Mouse (Mus musculus) midbrain, embryonic 15.5 days (tissue): ENCODE measurements at regions not wholly inside any gene's neighbourhood (a gene's known extent, or its start where the extent isn't known, plus 50 kb on each side); places are given as distances from the start of the nearest gene placed in this dataset.
A peak's percentile ranks its signal among the peaks of the same experiment; 100 is the strongest.

Source experiments
- ATAC-seq: fragments of 200-750 bp; cut with Nextera tagmentation; replicated peaks from 2 replicates; pipeline ENCODE4 v1.8.0; 2017; ENCODE audit warnings: moderate TSS enrichment
- H3K27ac ChIP-seq: fragments of 300-500 bp; sonication (generic); 2 replicates; pipeline ENCODE4 v1.5.1; 2015; ENCODE audit warnings: mild to moderate bottlenecking, inconsistent platforms
- H3K27me3 ChIP-seq: fragments of 300-500 bp; sonication (generic); replicated peaks from 2 replicates; pipeline ENCODE4 v1.6.1; 2015; ENCODE audit warnings: inconsistent platforms
- H3K36me3 ChIP-seq: fragments of 300-500 bp; sonication (generic); replicated peaks from 2 replicates; pipeline ENCODE4 v1.6.1; 2015; ENCODE audit warnings: inconsistent platforms
- H3K4me1 ChIP-seq: fragments of 300-500 bp; sonication (generic); 2 replicates; pipeline ENCODE4 v1.6.1; 2015; ENCODE audit warnings: inconsistent platforms
- H3K4me2 ChIP-seq: fragments of 300-500 bp; sonication (generic); 2 replicates; pipeline ENCODE4 v1.6.1; 2015; ENCODE audit warnings: inconsistent platforms, mild to moderate bottlenecking, moderate library complexity
- H3K4me3 ChIP-seq: fragments of 300-500 bp; sonication (generic); 2 replicates; pipeline ENCODE4 v1.5.1; 2015; ENCODE audit warnings: mild to moderate bottlenecking, inconsistent platforms
- H3K9ac ChIP-seq: fragments of 300-500 bp; sonication (generic); 2 replicates; pipeline ENCODE4 v1.6.1; 2015; ENCODE audit warnings: mild to moderate bottlenecking, inconsistent platforms
- H3K9me3 ChIP-seq: fragments of 300-500 bp; sonication (generic); 2 replicates; pipeline ENCODE4 v1.6.1; 2016; ENCODE audit warnings: inconsistent platforms
- WGBS: fragments of 180-500 bp; shearing (Covaris S2); methylation state at CpG from one replicate; pipeline ENCODE4 v1.1.7; 2015; ENCODE audit warnings: mixed read lengths; 5-methylcytosine and 5-hydroxymethylcytosine counted together

DNA sequence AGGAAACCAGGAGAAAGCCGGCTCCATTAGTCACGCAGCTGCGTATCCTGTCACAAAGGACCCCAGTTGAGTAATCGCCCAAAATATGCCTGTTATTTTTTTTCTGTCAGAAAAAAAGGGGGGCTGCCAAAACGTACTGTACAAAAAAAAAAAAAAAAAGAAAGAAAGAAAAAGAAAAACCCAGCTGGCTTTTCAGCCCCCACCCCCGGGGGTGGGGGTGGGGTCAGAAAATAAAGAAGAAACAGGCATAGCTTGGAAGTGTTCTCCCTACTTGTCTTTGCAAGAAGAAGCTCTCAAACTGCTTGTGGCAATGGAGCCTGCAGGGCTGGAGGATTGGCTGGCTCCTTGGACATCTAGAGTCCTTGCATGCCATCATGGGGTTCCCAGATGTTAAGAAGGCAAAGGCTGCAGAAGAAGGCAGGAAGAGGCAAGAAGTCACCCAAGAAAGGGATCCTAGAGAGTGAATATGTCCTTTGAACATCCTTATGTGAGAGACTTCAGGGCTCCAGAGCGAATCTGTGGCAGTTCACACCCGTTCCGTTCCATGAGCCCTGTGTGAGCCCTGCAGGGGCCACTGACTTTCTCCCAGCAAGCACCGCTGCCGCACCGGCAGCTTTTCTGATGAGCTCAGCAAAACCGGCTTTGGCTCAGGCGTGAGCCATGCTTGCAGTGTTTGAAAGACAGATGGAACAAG is 98.8 kb downstream of the Zfp36l1 start:
- WGBS, result 9% methylated on average over 14 of the region's 14 CpGs
- H3K9me3 ChIP-seq, result no peaks in the 10 kb centered on the region
- peak overlapping the region; percentile 77 for H3K27ac ChIP-seq
- H3K27me3 ChIP-seq, result no peaks in the 10 kb centered on the region
- peaks cover 11% of the 10 kb centered on the region for H3K4me1 ChIP-seq
- peak overlapping the region; percentile 10 for H3K4me3 ChIP-seq
- peak overlapping the region; percentile 50 for H3K4me2 ChIP-seq
- no peak overlapping the region for H3K9ac ChIP-seq
- ATAC-seq, result peak; percentile 77
- H3K36me3 ChIP-seq, result no peaks in the 10 kb centered on the region

GRCm38 (mm10) chr12:80013577-80013903 is 99.3 kb downstream of the Zfp36l1 start:
- Histone ChIP-seq H3K27ac (peak overlapping the region; percentile 77; the same call in 1 of the 2 replicates), H3K36me3 (no peaks in the 10 kb centered on the region), H3K9me3 (no peaks in the 10 kb centered on the region), H3K4me2 (peak overlapping the region; percentile 50), H3K27me3 (no peaks in the 10 kb centered on the region), H3K9ac (no peak overlapping the region), H3K4me1 (peaks cover 11% of the 10 kb centered on the region), H3K4me3 (peak overlapping the region; percentile 10)
- 46% methylated on average over 6 of the region's 6 CpGs for WGBS
- no peak for ATAC-seq

- Histone ChIP-seq H3K4me1 (peaks cover 11% of the 10 kb centered on the region), H3K4me3 (no peak overlapping the region), H3K9me3 (no peaks in the 10 kb centered on the region), H3K9ac (no peak overlapping the region), H3K4me2 (no peak overlapping the region), H3K36me3 (no peaks in the 10 kb centered on the region), H3K27ac (no peak overlapping the region), H3K27me3 (no peaks in the 10 kb centered on the region)
- no peak for ATAC-seq
- 88% methylated on average over 6 of the region's 6 CpGs for WGBS
Measured at GRCm38 (mm10) chr12:80011916-80012315, 100.9 kb downstream of the Zfp36l1 start.

- Histone ChIP-seq H3K4me2 (no peak overlapping the region), H3K36me3 (no peaks in the 10 kb centered on the region), H3K27ac (no peak overlapping the region), H3K27me3 (no peaks in the 10 kb centered on the region), H3K9me3 (no peaks in the 10 kb centered on the region), H3K4me1 (peaks cover 11% of the 10 kb centered on the region), H3K4me3 (no peak overlapping the region), H3K9ac (no peak overlapping the region)
- 90% methylated on average over 1 of the region's 1 CpGs for WGBS
- ATAC-seq, result no peak
Measured at GRCm38 (mm10) chr12:80010947-80011346, 101.9 kb downstream of the Zfp36l1 start.

DNA sequence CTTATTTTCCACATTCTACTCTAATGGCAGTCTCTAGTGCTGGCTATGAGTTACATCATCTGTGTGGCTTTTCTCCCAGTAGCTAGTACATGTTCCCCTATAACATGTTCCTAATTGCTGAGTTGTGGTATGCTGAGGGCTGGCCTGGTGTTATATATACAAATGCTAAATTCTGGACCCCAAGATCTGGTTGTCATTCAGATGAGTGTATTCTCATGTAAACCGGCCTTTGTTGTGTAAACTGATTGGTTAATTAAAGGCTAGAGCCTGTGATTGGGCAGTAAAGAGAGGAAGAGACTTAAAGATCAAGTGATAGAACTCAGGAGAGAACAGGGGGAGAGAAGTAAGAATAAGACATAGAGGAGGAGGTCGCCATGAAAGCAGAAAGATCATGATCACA is 102.6 kb downstream of the Zfp36l1 start:
- Histone ChIP-seq H3K27me3 (no peaks in the 10 kb centered on the region), H3K36me3 (no peaks in the 10 kb centered on the region), H3K27ac (no peak overlapping the region), H3K9me3 (no peaks in the 10 kb centered on the region), H3K4me2 (no peak overlapping the region), H3K4me3 (no peak overlapping the region), H3K4me1 (peaks cover 11% of the 10 kb centered on the region), H3K9ac (no peak overlapping the region)
- ATAC-seq, result no peak
- 54% methylated on average over 2 of the region's 2 CpGs for WGBS

- no peak for ATAC-seq
- WGBS, result 25% methylated on average over 7 of the region's 7 CpGs
Measured at GRCm38 (mm10) chr12:80007849-80008248, 105.0 kb downstream of the Zfp36l1 start.

GRCm38 (mm10) chr12:80005227-80005919 is 107.4 kb downstream of the Zfp36l1 start:
- Histone ChIP-seq H3K4me2 (no peak overlapping the region), H3K4me3 (no peak overlapping the region), H3K9me3 (no peaks in the 10 kb centered on the region), H3K27ac (no peak overlapping the region), H3K27me3 (no peaks in the 10 kb centered on the region), H3K36me3 (no peaks in the 10 kb centered on the region), H3K9ac (no peak overlapping the region), H3K4me1 (no peaks in the 10 kb centered on the region)
- WGBS, result 88% methylated on average over 13 of the region's 13 CpGs
- ATAC-seq, result no peak

More at GRCm38 (mm10) chr12:80007849-80008248, 105.0 kb downstream of the Zfp36l1 start:
- H3K4me2 ChIP-seq, result no peak overlapping the region
- no peaks in the 10 kb centered on the region for H3K4me1 ChIP-seq
- no peaks in the 10 kb centered on the region for H3K27me3 ChIP-seq
- no peaks in the 10 kb centered on the region for H3K9me3 ChIP-seq
- no peak overlapping the region for H3K9ac ChIP-seq
- H3K27ac ChIP-seq, result no peak overlapping the region
- H3K4me3 ChIP-seq, result no peak overlapping the region
- H3K36me3 ChIP-seq, result no peaks in the 10 kb centered on the region

DNA sequence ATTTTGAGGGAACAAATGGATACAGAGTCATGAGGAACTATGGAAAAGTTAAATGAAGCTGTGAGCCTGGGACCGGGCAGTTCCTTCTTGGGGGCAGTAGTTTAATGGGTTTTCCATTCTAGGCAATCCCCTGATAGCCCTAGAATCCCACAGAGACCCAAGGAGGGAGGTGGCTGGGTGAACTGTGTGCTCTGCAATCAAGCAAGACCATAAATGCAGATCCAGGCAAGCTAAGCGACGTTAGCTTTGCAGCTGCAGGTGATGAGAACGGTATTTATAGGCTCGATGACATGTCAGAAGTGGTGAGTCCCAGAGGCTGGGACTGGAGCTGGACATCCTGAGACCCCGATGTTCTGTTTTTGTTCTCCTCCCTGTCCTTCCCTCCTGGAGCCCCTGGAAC is 108.2 kb downstream of the Zfp36l1 start:
- Histone ChIP-seq H3K36me3 (no peaks in the 10 kb centered on the region), H3K9me3 (no peaks in the 10 kb centered on the region), H3K4me1 (no peaks in the 10 kb centered on the region), H3K4me3 (no peak overlapping the region), H3K9ac (no peak overlapping the region), H3K4me2 (no peak overlapping the region), H3K27me3 (no peaks in the 10 kb centered on the region), H3K27ac (no peak overlapping the region)
- 94% methylated on average over 6 of the region's 6 CpGs for WGBS
- ATAC-seq, result no peak

DNA sequence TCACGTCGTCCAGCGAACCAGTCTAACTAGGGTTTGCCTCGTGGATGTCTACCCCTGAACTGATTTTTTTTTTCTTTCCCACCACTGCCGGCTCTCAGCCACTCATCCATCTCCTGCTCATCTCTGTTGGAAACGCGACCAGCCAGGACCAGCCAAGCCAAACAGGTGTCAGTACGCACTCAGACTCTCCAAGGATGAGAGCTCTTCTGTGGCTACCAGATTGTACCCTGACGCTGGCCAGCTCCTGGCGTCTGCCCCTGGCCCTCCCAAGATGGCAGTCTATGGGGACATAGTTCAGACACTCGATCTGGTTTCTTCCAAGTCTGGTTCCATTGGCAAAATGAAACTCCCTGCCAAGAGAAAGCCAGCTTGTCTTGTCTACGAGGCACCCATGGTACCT is 109.3 kb downstream of the Zfp36l1 start:
- Histone ChIP-seq H3K27ac (no peak overlapping the region), H3K4me3 (no peak overlapping the region), H3K9me3 (no peaks in the 10 kb centered on the region), H3K4me1 (no peaks in the 10 kb centered on the region), H3K9ac (no peak overlapping the region), H3K4me2 (no peak overlapping the region), H3K36me3 (no peaks in the 10 kb centered on the region), H3K27me3 (no peaks in the 10 kb centered on the region)
- whole genome bisulfite sequencing, result 85% methylated on average over 12 of the region's 12 CpGs
- no peak for ATAC-seq

DNA sequence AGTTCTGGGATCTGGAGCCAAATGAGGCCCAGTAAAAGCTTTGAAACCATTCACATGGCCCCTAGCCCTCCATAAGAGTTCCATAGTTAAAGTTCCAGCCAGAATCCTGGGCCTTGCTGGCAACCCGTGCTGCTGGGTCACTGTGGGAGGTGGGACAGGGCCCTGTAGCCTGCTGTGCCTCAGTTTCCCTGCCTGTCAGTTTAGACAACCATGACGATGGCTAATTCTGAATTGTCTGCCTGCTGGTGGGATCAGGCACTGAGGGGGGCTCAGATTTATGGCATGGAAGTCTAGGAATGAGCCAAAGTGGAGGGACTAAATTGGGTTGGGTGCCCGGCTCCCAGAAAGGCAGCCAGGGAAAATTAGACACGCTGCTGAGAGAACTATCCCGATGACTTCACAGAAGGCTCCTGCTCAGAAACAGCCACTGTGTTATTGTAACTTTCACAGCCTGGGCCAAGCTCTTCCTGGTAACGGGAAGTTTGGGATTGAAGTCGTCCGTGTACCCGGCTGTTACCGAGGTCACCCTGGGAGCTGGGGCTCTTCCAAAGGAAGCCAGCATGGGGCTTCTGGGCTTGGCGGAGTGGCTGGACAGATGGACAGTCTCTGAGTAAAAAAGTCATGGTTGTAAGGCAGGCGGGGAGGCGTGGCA is 110.2 kb downstream of the Zfp36l1 start:
- Histone ChIP-seq H3K4me1 (no peaks in the 10 kb centered on the region), H3K36me3 (no peaks in the 10 kb centered on the region), H3K9ac (no peak overlapping the region), H3K27me3 (no peaks in the 10 kb centered on the region), H3K4me3 (no peak overlapping the region), H3K27ac (0 out of 2 replicates have a peak overlapping the region, but pooled peaks have one; percentile 27), H3K9me3 (no peaks in the 10 kb centered on the region), H3K4me2 (no peak overlapping the region)
- WGBS, result 67% methylated on average over 13 of the region's 13 CpGs
- 0 out of 2 replicates have a peak, but pooled peaks have one; percentile 11 for ATAC-seq

- no peak overlapping the region for H3K27ac ChIP-seq
- 65% methylated on average over 2 of the region's 2 CpGs for WGBS
- no peaks in the 10 kb centered on the region for H3K36me3 ChIP-seq
- ATAC-seq, result no peak
- no peaks in the 10 kb centered on the region for H3K4me1 ChIP-seq
- no peak overlapping the region for H3K4me2 ChIP-seq
- no peaks in the 10 kb centered on the region for H3K27me3 ChIP-seq
- no peak overlapping the region for H3K9ac ChIP-seq
- H3K4me3 ChIP-seq, result no peak overlapping the region
- no peaks in the 10 kb centered on the region for H3K9me3 ChIP-seq
Measured at GRCm38 (mm10) chr12:80001794-80002193, 111.0 kb downstream of the Zfp36l1 start.

DNA sequence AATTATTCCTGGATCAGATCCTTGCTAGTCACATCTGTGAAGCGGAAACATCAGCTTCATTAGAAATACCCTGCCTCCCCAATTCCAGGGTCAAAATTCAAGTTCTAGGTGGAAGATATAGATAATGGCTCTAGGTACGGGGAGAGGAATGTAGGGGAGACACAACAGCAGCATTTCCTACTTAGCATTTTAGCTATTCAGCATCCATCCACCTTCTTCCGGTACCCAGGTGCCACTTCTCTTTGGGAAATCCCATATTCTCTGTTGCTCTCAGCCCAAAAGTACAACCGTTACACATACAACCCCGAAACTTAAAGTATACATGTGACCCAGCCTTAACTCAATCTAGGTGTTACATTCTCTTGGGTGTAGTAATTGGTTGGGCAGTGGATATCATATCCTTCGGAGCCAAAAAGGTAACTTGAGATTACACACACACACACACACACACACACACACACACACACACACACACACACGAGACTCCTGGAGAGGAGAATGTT is 112.9 kb downstream of the Zfp36l1 start:
- Histone ChIP-seq H3K36me3 (no peaks in the 10 kb centered on the region), H3K4me2 (no peak overlapping the region), H3K27me3 (no peaks in the 10 kb centered on the region), H3K4me3 (no peak overlapping the region), H3K9ac (no peak overlapping the region), H3K9me3 (no peaks in the 10 kb centered on the region), H3K4me1 (no peaks in the 10 kb centered on the region), H3K27ac (no peak overlapping the region)
- WGBS, result 90% methylated on average over 7 of the region's 7 CpGs
- ATAC-seq, result no peak
